Mouse (Mus musculus): Measurements from ENCODE around the gene Ppara.
"Not testable (repeated sequence)": the region's sequence is repeated elsewhere in the genome, so short reads cannot be mapped to it uniquely, and the experiment has no call there.

Gene Ppara

DNA sequence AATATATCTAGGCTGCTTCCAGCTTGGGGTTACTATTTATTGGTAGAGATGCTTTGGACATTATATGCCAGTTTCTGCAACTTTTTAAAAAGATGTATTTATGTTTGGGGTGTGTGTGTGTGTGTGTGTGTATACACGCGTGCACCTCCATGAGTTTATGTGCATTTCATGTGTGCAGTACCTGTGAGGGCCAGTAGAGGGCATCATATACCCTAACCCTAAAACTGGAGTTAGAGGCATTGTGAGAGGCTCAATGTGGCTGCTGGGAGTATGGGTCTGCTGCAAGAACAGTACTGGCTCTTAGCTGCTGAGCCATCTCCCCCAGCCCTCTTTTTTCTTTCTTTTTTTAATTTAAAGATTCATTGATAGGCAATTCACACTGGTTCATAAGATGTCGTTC lies 23.0 kb downstream of the Ppara start:
- no peak for DNase-seq (ENCODE audit: low spot score)

DNA sequence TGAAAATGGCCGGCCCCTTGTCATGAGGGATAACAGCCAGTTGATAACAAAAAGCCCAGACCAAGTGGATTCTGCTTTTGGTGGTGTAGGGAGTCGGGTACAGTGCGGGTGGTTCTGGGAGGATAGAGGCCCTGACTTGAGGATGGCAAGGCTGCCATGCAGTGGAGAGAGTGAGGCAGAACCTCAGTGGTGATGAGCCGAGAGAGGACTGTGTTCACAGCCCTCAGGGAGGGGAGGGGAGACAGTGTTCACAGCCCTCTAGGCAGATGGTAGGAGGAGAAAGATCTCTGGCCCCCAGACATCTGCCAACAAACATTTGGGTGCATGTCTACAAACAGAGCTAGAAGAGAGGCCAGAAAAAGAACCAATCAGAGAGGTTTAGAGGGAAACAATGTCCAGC lies 28.0 kb downstream of the Ppara start:
- DNase-seq (ENCODE audit: low spot score): no peak

DNA sequence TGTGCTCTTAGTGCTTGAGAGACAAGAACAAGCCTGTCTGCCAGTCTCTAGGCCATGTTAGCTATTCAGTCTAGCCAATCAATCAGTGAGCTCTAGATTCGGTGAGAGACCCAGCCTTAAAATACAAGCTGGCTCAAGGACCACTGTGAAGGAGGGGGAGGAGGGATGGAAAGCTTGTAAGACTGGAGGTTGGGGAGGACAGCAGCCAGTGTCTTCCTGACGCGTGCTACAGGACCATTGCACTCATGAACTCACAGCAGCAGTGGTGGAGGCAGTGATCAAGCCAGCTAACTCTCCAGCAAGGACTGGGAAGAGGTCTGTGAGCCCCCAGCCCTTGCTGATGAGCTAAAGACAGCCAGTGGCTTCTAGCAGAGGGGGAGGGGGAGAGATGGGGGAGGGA lies 30.2 kb downstream of the Ppara start:
- DNase-seq (ENCODE audit: low spot score): no peak

DNA sequence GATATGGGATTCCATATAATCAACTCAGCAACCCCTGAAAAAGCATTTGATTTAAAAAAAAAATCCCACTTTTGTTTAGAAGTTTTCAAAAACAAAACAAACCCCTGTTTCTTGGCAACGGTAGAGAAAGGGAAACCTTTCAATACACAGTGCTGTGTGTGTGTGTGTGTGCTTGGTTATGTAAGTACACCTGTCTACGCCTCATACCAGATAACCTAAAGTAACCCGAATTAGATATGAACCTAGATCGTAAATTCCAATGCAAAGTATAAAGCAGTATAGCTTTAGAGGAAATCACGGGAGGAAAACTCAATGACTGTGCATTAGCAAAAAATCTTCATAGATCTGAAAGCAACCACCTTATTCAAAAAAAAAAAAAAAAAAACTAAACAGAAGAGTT lies 31.9 kb downstream of the Ppara start:
- no peak for DNase-seq (ENCODE audit: low spot score)

DNA sequence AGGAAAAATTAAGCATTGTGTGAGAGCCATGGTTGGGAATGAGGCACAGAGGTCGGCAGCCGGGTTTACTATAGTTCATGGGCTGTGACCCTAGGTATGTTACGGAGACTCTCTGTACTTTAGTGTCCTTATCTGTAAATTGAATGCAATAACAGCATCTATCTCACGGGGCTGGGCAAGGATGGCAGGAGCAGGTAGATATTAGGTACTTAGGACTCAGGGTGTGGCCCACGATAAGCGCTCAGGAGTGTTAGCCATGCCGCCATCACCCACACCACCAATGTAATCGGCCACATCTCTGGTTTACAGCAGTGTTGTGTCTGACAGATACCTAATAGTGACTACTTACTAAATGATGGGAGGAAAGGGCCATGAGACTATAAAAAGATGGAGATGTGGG lies 34.2 kb downstream of the Ppara start:
- no peak for DNase-seq (ENCODE audit: low spot score)

DNA sequence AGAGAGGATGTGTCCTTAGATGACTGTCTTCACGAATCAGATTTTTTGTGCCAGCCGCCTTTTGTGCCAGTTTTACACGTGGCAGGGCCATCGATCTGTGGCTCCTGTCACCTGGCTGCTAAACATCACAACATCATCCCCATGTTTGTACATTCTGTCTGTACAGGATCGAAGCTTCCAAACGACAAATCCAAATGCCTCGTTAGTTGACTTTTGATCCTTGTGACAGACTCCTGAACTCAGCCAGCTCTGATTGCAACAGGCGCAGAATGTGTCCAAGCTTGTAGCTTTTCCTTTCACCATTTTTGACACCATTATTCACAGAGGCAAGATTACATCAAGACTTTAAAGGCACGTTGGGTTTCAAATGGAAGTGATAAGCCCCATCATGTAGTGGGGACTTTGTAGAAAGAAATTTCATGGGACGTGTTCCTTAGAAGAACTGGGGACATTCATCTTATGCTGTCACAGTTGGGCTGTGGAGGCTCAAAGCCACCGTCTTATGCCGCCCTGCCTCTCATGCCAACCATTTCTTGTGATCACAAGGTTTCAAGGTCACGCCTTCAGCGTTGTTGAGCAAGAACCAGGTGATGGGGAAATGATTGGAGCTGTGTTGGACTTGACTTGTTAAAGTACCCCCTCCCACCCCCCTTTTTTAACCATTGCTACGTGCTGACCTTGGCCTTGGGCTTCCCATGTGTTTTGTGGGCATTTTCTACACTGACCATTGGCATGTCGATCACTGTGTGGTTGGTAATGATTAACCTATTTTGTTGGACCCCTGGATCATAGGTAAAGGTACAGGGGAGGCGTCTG lies 36.7 kb downstream of the Ppara start:
- no peak for DNase-seq (ENCODE audit: low spot score)

DNA sequence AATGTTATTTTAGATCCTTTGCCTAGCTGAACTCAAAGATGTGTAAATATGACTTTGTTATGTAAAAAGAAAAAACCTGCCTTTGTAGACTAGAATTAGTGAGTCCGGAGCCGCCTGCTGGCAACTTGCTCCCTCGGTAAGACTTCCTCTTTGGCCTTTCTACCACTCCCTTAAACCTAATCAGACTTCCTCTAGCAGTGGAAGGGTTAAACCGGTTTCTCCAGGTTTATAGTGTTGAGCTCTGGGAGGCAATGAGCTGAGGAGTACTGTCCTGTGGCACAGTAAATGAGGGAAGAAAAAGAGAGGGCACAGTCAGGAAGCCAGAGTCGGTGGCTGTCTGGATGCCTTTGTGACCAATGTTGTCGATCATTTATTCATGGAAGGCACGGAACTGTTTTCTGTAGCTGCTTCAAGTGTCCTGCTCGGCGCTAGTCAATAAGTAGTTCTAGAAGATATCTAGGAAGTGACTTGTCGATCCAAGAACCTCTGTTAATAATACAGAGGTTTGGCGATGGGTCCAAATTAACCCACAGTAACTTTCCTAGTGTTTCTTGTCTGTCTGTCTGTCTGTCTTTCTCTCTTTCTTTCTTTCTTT lies 37.5 kb downstream of the Ppara start:
- DNase-seq (ENCODE audit: low spot score): no peak

DNA sequence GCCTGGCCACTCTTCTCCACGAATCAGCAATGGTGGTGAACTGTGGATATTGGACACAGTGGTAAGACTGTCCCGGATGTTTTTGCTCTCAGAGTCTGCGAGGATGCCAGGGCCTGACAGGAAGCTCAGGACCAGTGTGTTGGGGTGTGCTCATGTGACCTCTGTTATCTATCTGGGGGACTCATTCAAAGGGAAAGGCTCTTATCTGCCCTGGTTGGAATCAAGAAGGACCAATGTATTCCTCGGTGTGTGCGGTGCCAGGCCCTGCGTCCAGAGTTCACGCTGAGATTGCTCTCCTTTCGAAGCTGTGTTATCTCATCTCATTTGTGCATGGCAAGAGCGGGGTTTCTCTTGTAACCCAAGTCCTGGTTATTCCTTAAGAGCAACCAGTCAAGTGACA lies 39.6 kb downstream of the Ppara start:
- no peak for DNase-seq (ENCODE audit: low spot score)

DNA sequence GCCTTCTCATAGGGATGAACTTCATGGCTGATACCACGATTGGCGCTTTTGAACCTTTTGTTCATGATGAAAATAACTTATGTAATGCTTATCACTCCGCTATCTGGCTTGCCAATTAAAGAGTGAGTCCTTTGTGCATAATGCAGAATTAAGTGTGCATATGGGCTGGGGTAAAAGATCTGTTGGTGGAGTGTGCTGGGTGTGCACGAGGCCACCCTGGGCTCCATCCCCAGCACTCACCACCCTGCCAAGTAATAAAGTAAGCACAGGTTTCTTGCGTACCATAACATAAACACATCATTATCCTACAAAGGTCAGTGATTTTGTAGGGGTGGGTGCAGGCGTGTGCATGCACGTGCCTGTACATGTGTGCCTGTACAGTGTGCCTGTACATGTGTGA lies 40.2 kb downstream of the Ppara start:
- DNase-seq (ENCODE audit: low spot score): no peak

DNA sequence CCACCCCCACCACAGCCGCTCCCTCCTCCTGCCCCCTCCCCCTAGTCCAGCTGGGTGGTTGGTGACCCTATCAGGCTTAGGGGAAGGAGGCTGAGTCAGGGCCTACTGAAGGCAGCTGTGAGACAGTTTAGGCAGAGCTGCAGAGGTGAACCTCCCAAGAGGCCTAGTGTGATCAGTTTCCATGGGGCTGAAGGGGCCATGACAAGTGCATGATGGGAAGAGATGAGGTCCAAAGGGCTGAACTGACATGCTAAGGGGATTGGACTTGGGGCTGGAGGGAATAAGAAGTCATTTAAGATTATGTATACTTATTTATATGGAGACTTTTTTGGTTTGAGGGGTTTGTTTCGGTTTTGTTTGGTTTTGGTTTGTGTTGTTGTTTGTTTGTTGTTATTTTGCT lies 41.5 kb downstream of the Ppara start:
- DNase-seq (ENCODE audit: low spot score): no peak

DNA sequence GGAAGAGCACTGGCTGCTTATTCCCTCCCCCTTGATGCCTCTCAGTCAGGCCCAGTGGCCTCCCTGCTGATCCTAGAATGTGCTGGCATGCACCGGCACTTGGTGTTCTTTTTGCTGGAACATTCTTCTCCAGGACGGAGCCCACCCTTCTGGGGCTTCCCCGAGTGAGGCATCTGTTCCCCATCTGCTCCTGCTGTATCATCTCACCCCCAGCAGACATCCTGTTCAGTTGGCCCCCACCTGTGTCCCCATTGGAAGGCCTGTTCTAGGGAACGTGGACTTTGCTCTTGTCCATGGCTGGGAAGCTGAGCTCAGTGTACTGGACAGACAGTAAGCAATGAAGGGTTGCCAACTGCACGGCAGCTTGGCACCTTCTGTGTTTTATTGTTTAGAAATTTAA lies 42.0 kb downstream of the Ppara start:
- no peak for DNase-seq (ENCODE audit: low spot score)

DNA sequence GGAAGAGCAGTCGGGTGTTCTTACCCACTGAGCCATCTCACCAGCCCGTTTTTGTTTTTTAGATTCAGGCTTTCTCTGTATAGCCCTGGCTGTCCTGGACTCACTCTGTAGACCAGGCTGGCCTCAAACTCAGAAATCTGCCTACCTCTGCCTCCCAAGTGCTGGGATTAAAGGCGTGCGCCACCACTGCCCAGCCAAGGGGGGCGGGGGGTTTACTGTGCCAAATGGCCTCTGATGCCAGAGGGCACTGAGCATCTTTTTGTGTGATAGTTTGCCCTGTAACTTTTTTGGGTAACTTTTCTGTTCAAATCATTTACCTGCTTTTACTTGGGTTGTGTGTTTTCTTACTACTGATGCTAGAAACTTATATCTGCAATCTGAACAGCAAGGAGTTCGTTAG lies 44.1 kb downstream of the Ppara start:
- DNase-seq (ENCODE audit: low spot score): not testable (repeated sequence)

DNA sequence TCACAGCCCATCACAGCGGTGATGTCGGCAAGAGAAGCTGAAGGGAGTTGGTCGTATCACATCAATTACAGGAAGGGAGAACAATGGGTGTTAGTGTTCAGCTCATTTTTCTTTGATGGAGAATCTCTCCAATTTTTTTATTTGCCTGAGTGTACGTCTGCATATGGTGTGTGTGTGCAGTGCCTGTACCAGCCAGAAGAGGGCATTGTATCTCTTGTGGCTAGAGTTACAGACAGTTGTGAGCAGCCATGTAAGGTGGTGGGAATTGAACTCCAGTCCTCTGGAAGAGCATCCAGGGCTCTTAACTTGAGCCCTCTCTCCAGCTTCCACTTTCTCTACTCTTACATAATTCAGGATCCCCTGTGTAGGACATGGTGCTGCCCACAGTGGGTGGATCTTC lies 48.4 kb downstream of the Ppara start:
- no peak for DNase-seq (ENCODE audit: low spot score)

DNA sequence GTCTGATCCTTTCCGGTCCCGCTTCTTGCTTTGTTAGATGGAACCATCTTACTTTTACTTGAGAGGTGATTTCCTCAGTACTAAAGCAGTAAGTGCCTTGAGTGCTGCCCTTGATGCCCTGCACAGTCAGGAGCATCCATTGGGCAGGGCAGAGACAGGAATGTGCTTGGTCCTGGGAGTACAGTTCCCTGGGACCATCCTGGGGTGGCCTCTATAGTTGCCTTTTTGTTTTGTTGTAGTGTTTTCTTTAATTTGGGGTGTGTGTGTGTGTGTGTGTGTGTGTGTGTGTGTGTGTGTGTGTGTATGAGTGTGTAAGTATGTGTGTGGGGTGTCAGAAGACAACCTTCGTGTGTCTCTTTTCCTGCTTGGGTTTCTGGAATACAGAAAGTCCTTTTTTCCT lies 49.6 kb downstream of the Ppara start:
- no peak for DNase-seq (ENCODE audit: low spot score)

DNA sequence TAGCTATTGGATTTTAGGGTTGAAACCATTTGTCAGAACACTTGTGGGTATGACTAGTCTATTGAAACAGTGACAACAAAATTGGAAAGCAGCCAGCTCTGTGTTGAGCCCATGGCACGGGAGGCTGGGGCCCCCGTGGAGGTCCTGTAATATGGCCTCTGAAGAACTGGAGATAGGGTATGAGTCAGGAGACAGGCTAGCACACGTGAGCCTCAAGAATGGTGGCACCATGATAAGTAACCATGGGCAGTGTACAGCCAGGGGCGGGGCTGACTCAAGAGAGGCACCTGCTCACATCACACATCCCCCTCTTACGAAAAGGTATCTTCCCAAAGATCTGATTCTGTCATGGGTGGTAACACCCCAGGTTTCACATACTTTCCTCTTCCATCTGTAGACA lies 51.9 kb downstream of the Ppara start:
- DNase-seq (ENCODE audit: low spot score): no peak

DNA sequence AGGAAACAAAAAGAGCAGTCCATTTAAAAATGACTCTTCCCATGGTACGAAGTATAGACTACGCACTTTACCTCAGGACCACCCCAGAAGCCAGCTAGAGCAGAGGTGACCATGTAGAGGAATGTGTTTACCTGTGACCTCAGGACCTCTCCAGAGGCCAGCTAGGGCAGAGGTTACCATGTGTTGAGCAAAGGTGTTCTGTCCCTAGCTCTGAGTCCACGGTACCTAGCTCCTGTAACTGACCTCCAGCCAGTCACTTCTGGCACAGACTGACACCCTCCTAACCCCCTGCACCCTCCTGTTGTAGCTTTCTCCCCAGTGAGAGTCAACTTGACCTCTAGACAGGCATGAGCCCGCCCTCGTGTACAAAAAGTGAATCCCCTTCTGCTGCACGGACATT lies 52.7 kb downstream of the Ppara start:
- DNase-seq (ENCODE audit: low spot score): no peak

DNA sequence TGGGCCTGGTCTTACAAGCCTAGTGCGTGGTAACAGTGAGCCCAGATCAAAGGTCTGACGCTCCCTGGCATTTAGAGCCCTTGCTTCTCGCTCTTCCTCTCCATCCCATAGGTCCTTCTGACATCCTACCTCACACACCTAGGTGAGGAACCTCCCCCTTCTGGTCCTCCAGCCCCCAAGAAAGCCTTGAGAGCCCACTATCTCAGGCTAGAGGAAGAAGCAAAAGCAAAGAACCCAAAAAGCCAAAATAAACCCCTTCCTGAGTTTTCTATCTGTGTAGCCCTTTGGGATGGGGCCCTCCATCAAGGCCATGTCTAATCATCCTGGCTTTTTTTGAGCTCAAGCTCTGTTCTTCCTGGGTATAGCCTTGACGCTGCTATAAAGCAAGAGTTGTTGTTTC lies 53.3 kb downstream of the Ppara start:
- no peak for DNase-seq (ENCODE audit: low spot score)

DNA sequence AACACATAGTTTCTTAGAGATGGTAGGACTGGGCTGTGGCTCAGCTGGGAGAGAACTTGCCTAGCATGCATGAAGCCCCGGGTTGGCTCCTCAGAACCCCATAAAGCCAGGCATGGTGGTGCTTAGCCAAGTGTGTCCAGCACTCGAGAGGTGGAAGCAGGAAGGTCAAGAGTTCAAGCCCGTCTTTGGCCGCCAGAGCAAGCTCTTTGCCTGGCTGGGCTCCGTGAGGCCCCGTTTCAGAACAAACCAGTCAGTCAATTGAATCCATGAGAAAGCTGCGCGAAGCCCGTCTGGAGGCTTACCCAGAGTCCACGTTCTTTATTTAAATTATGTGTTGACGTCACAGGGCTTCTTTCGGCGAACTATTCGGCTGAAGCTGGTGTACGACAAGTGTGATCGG lies 53.9 kb downstream of the Ppara start:
- no peak for DNase-seq (ENCODE audit: low spot score)

DNA sequence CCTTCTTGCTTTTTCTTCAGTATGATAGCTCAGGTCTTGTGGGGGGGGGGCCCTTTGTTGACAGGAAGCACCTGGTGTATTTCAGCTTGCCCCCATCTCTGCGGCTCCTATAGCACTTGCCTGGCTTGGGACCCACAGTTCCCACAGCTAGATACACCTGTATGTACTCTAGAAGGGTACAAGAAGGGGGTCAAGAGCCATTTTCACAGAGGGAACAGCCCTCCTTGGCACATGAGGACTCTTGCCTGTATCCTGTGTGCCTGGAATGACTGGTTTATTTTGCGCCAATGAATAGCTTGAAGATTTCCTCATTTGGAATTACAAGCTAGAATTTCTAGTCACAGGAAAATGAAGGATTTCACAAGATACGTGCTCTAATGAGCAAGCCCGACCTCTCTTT lies 56.7 kb downstream of the Ppara start:
- DNase-seq (ENCODE audit: low spot score): no peak

DNA sequence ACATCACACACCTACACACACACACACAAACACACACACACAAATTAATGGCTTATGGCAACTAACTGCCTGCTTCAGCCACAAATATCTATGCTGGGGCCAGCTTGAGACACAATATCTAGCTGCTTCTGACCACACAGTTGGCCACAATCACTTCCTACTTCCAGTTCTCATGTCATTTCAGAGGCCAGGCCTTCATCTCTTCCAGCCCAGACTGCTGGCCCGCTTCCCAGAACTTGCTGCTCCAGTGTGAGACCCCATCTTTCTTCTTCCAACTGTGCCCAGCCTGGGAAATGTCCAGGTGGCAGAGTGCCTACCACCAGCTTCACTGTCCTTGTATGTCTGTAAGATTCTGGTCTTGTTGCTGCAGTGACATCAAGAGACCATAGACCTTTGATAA lies 58.0 kb downstream of the Ppara start:
- DNase-seq (ENCODE audit: low spot score): no peak

DNA sequence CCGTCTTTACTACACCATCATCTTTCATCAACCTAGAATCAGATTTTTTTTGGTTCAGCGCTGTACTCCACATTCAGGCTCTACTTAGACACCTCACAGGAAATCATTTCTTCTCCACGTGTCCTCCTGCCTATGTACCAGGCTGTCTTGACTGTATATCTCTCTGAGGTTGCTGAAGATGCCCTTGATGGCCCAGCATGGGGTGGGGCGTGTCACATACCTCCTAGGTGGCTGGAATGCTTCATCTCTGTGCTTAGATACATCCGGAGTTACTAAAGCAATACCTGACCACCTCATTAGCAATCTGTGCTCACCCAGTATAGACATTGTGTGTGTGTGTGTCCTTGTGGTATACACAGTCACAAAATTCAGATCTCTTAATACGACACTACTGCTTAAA lies 60.7 kb downstream of the Ppara start:
- DNase-seq (ENCODE audit: low spot score): no peak

DNA sequence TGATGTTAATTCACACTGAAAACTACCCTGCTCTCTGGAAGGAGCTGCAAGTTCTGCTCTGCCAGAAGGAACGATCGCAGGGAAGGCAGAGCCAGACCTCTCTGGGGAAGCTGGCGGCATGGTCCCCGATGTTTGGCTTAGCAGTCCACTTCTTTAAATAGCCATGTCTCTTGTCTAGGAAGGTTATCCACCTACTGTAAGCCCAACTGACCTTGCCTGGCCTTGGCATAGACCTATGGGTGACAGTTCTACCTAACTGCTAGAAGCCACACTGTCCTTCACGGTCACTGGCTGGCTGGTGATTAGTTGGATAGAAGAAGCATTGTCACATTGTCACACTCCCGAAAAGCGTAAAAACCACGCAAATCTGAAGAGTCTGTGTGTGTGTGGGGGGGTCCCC lies 63.9 kb downstream of the Ppara start:
- no peak for DNase-seq (ENCODE audit: low spot score)

DNA sequence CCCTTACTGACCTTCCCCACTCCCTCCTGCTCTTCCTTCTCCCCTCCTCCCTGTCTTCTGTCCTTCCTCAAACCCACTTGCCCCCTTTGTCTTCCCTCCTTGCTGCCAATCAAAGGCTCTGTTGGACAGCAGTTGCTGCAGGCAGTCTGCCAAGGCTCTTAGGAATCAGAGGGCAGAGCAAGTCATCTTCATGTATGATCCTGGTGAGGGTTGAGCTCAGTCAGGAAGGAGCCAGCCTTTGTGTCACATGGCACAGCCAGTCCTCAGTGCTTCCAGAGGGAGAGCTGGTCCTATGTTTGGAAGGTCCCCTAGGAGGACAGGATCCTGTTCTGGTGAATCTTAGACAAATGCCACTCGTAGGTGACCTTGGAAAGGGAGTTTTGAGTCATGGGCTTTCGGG lies 68.1 kb downstream of the Ppara start:
- no peak for DNase-seq (ENCODE audit: low spot score)

DNA sequence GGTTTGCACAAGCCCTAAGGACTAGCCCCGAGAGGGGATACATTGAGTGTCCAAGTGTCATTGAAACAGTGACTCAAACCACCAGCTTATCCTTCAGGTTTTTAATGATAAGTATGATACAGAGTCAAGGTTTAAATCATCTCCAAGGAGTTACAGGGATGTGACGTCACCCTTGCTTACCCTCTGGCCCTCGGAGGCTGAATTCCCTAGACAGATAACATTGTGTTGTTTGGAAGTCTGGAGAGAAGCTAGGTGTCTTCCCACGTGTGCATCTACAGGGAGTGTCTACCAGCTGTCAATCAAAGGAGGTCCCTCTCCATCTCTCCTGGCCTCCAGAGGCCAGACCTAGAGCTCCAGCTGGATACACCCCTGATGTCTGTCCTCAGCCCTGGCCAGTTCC lies 72.1 kb downstream of the Ppara start:
- DNase-seq (ENCODE audit: low spot score): no peak
